15 mouse cellular contexts compared by ENCODE assay signal in genomic region chr6:126761362-126761761, GRCm38 (mm10).
"Had no signal": no experiment of that assay in that cellular context is flagged by ENCODE, and none has a peak within 500 bp of the region (broad histone marks: within the 10 kb centered on the region; RNA-seq: fewer than 3 reads in every experiment).

No protein-coding gene starts in this region.

- H3K4me2 ChIP-seq: intestine, embryonic 15.5 days; limb, embryonic 13.5 days; liver, embryonic 13.5 days; midbrain, embryonic 11.5 days had no signal

- H3K27me3 ChIP-seq: intestine, embryonic 15.5 days; limb, embryonic 13.5 days; liver, embryonic 13.5 days had no signal

- ATAC-seq: intestine, embryonic 15.5 days had no signal

- H3K36me3 ChIP-seq: intestine, embryonic 15.5 days; limb, embryonic 13.5 days; liver, embryonic 13.5 days had no signal

- DNase-seq: kidney, adult 18-20 months; kidney, postnatal 25 days; left cerebral cortex, postnatal 4 days; liver, embryonic 13.5 days; lung, adult 2 months; lung, postnatal 14 days; lung, postnatal 4 days; midbrain, embryonic 14.5 days; thymus, adult 18-20 months; thymus, postnatal 14 days; thymus, postnatal 4 days had no signal

- H3K9me3 ChIP-seq: intestine, embryonic 15.5 days; limb, embryonic 13.5 days; liver, embryonic 13.5 days had no signal

- H3K4me1 ChIP-seq: liver, embryonic 13.5 days had no signal

- H3K4me3 ChIP-seq: intestine, embryonic 15.5 days; limb, embryonic 13.5 days; liver, embryonic 13.5 days had no signal

- H3K9ac ChIP-seq: intestine, embryonic 15.5 days; limb, embryonic 13.5 days; liver, embryonic 13.5 days had no signal

- H3K27ac ChIP-seq: intestine, embryonic 15.5 days; kidney, postnatal 0 days; limb, embryonic 13.5 days; liver, embryonic 13.5 days had no signal
